Mouse (Mus musculus) liver, embryonic 13.5 days (tissue): ENCODE measurements around the gene Eif2b5. TPM values are rescaled to one million over a fixed set of nuclear protein-coding genes. Genes with fewer than 3 reads are reported as not detected.

Experiments
- polyA plus RNA-seq: library from polyadenylated mRNA; unstranded; fragments of >200 nt; fragmentation: Nextera tagmentation; extraction: Ambion mirVana; gene quantifications from 2 replicates; pipeline ENCODE4 v1.2.1, GENCODE M21; 2015

Gene Eif2b5
- polyA plus RNA-seq, 1 experiment from 2014 or later: 71.1 TPM

Other genes with a start within 250 kb of the Eif2b5 start
- gene Parl, start 196.4 kb upstream of the Eif2b5 start, polyA plus RNA-seq: 53.8 and 63.7 TPM in 2 replicates
- gene Cyp2ab1, start 173.4 kb upstream of the Eif2b5 start, polyA plus RNA-seq: not detected in 2 replicates
- gene Abcc5, start 72.4 kb upstream of the Eif2b5 start, polyA plus RNA-seq: 16.0 and 17.8 TPM in 2 replicates
- 3.7 and 4.8 TPM in 2 replicates for gene Dvl3, start 18.2 kb downstream of the Eif2b5 start, polyA plus RNA-seq
- 413 and 466 TPM in 2 replicates for gene Ap2m1, start 36.7 kb downstream of the Eif2b5 start, polyA plus RNA-seq
- 27.0 and 27.9 TPM in 2 replicates for gene Abcf3, start 49.8 kb downstream of the Eif2b5 start, polyA plus RNA-seq
- gene Vwa5b2, start 90.7 kb downstream of the Eif2b5 start, polyA plus RNA-seq: 0.21 and 0.23 TPM in 2 replicates
- 21.5 and 23.7 TPM in 2 replicates for gene Eef1akmt4, start 112.8 kb downstream of the Eif2b5 start, polyA plus RNA-seq
- gene Gm49333, start 112.8 kb downstream of the Eif2b5 start, polyA plus RNA-seq: not detected in 2 replicates
- gene Alg3, start 112.9 kb downstream of the Eif2b5 start, polyA plus RNA-seq: 27.6 and 29.0 TPM in 2 replicates
- gene Camk2n2, start 122.5 kb downstream of the Eif2b5 start, polyA plus RNA-seq: 0.10 and 0.30 TPM in 2 replicates
- 0.20 and 0.39 TPM in 2 replicates for gene Ece2, start 131.0 kb downstream of the Eif2b5 start, polyA plus RNA-seq
- gene Psmd2, start 152.8 kb downstream of the Eif2b5 start, polyA plus RNA-seq: 222 and 257 TPM in 2 replicates
- gene Eif4g1, start 169.5 kb downstream of the Eif2b5 start, polyA plus RNA-seq: 99.1 and 114 TPM in 2 replicates
- 1.0 TPM in 2 replicates for gene Fam131a, start 194.4 kb downstream of the Eif2b5 start, polyA plus RNA-seq
- 59.1 and 64.7 TPM in 2 replicates for gene Polr2h, start 218.8 kb downstream of the Eif2b5 start, polyA plus RNA-seq
- gene Clcn2, start 218.9 kb downstream of the Eif2b5 start, polyA plus RNA-seq: 7.4 and 7.6 TPM in 2 replicates
- 0.31 and 0.38 TPM in 2 replicates for gene Chrd, start 234.3 kb downstream of the Eif2b5 start, polyA plus RNA-seq
- 3.2 and 4.0 TPM in 2 replicates for gene Thpo, start 235.7 kb downstream of the Eif2b5 start, polyA plus RNA-seq